29 mouse cellular contexts compared by ENCODE assay signal in the genomic region with DNA sequence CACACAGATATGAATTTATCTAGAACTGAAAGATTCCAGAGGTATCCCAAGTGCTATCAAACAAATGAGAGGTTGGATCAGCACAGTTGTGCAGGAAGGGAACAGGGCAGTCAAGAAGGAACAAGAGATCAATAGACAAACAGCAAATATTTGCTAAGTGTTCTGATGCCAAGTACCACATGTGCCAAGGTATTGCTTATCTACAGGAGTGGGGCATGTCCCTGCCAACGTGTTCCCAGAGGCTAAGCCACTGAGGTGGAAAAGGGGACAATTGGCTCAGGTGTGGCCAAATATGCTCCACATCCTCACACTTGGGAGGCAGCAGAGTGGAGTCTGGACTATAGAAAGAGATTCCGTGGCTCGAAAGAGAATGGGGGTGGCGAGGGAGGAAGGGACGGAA.
DNase-seq lines count a peak whose midpoint lies in the region; ATAC-seq and TF ChIP-seq lines count a peak whose summit lies in the region.
"Had no signal": no experiment of that assay in that cellular context is flagged by ENCODE, and none has a peak within 500 bp of the region (broad histone marks: within the 10 kb centered on the region; RNA-seq: fewer than 3 reads in every experiment).

No protein-coding gene starts in this region.

- no peak overlapping the region for H3K9ac ChIP-seq in heart, embryonic 11.5 days (ENCODE audit: low read depth, low read length)
- no peak overlapping the region for H3K9ac ChIP-seq in liver, postnatal 0 days (replicated peaks)
- H3K9ac ChIP-seq in liver, embryonic 12.5 days: no peak overlapping the region
- no peak overlapping the region for H3K9ac ChIP-seq in neural tube, embryonic 15.5 days (replicated peaks)
- H3K9ac ChIP-seq: embryonic facial prominence, embryonic 12.5 days; heart, embryonic 13.5 days; hindbrain, embryonic 14.5 days; lung, embryonic 14.5 days; neural tube, embryonic 13.5 days had no signal

- peak; percentile 89 for DNase-seq in heart, adult 11 months
- DNase-seq in liver, postnatal 0 days: no peak
- peak; percentile 4 for DNase-seq in neural tube, embryonic 10.5 days (ENCODE audit: extremely low spot score, low spot score)
- DNase-seq in thymus, postnatal 36 days: no peak
- DNase-seq: adrenal gland, postnatal 14 days; cerebellum, adult 11-12 months; cerebellum, adult 9-11 months; embryo, embryonic 11 days; gastrocnemius, postnatal 36 days; heart, adult 2 months; heart, postnatal 10 days; kidney, adult 8-10 months; kidney, postnatal 4 days; layer of hippocampus, postnatal 36 days; left cerebral cortex, postnatal 4 days; lung, embryonic 14.5 days had no signal

- peak; percentile 68 for TF ChIP-seq EP300 in liver, postnatal 0 days (IDR thresholded peaks at IDR 0.05; ENCODE audit: low read depth)

- no peaks in the 10 kb centered on the region for H3K36me3 ChIP-seq in heart, embryonic 11.5 days (ENCODE audit: control insufficient read depth, insufficient read depth, low read length)
- H3K36me3 ChIP-seq in liver, postnatal 0 days (replicated peaks; ENCODE audit: insufficient read depth, low read length): peaks cover 23% of the 10 kb centered on the region
- H3K36me3 ChIP-seq in liver, embryonic 12.5 days: peaks cover 25% of the 10 kb centered on the region
- peaks cover 24% of the 10 kb centered on the region for H3K36me3 ChIP-seq in neural tube, embryonic 15.5 days

- no peaks in the 10 kb centered on the region for H3K4me1 ChIP-seq in heart, embryonic 11.5 days (ENCODE audit: control insufficient read depth, insufficient read depth, low read length)
- no peaks in the 10 kb centered on the region for H3K4me1 ChIP-seq in liver, postnatal 0 days (ENCODE audit: insufficient read depth)
- H3K4me1 ChIP-seq in liver, embryonic 12.5 days: no peaks in the 10 kb centered on the region
- peaks cover 6% of the 10 kb centered on the region; the same call in 1 of the 2 replicates for H3K4me1 ChIP-seq in neural tube, embryonic 15.5 days
- H3K4me1 ChIP-seq: neural tube, embryonic 13.5 days had no signal

- H3K27me3 ChIP-seq in heart, embryonic 11.5 days (ENCODE audit: control insufficient read depth, insufficient read depth, low read length): no peaks in the 10 kb centered on the region
- H3K27me3 ChIP-seq in liver, postnatal 0 days (ENCODE audit: insufficient read depth, low read length): no peaks in the 10 kb centered on the region
- no peaks in the 10 kb centered on the region for H3K27me3 ChIP-seq in liver, embryonic 12.5 days (replicated peaks)
- H3K27me3 ChIP-seq in neural tube, embryonic 15.5 days (replicated peaks): no peaks in the 10 kb centered on the region
- H3K27me3 ChIP-seq: embryonic facial prominence, embryonic 12.5 days; heart, embryonic 13.5 days; neural tube, embryonic 13.5 days; Patski had no signal

- WGBS in heart, embryonic 11.5 days (ENCODE audit: insufficient replicate concordance): 56% methylated on average over 1 of the region's 5 CpGs
- 70% methylated on average over 3 of the region's 5 CpGs for WGBS in liver, postnatal 0 days (ENCODE audit: insufficient replicate concordance)
- 61% methylated on average over 4 of the region's 5 CpGs for WGBS in liver, embryonic 12.5 days (ENCODE audit: insufficient replicate concordance)
- 79% methylated on average over 3 of the region's 5 CpGs for WGBS in neural tube, embryonic 15.5 days

- ATAC-seq in heart, embryonic 11.5 days (replicated peaks; ENCODE audit: insufficient number of reproducible peaks, low FRiP score, low TSS enrichment): no peak
- ATAC-seq in liver, postnatal 0 days: peak; percentile 70
- ATAC-seq in liver, embryonic 12.5 days: no peak
- ATAC-seq in neural tube, embryonic 15.5 days (ENCODE audit: low FRiP score): no peak
- ATAC-seq: forebrain, embryonic 14.5 days; midbrain, embryonic 16.5 days; Patski had no signal

- no peak overlapping the region for H3K27ac ChIP-seq in heart, embryonic 11.5 days (ENCODE audit: low read depth, low read length)
- no peak overlapping the region for H3K27ac ChIP-seq in liver, postnatal 0 days (ENCODE audit: low read depth)
- no peak overlapping the region for H3K27ac ChIP-seq in liver, embryonic 12.5 days
- no peak overlapping the region for H3K27ac ChIP-seq in neural tube, embryonic 15.5 days (replicated peaks)
- H3K27ac ChIP-seq: embryonic facial prominence, embryonic 12.5 days; heart, adult 2 months; heart, embryonic 13.5 days; hindbrain, embryonic 14.5 days; kidney, postnatal 0 days; midbrain, embryonic 10.5 days; neural tube, embryonic 13.5 days had no signal

- no peak for TF ChIP-seq CTCF in liver, postnatal 0 days (IDR thresholded peaks at IDR 0.05; ENCODE audit: low read depth)

- no peaks in the 10 kb centered on the region for H3K9me3 ChIP-seq in heart, embryonic 11.5 days (replicated peaks; ENCODE audit: control insufficient read depth, low read length)
- H3K9me3 ChIP-seq in liver, postnatal 0 days (ENCODE audit: low read length): no peaks in the 10 kb centered on the region
- H3K9me3 ChIP-seq in liver, embryonic 12.5 days (replicated peaks): no peaks in the 10 kb centered on the region
- no peaks in the 10 kb centered on the region for H3K9me3 ChIP-seq in neural tube, embryonic 15.5 days (replicated peaks)
- H3K9me3 ChIP-seq: embryonic facial prominence, embryonic 12.5 days; heart, embryonic 13.5 days; midbrain, embryonic 10.5 days; neural tube, embryonic 13.5 days had no signal

- H3K4me2 ChIP-seq in heart, embryonic 11.5 days: no peak overlapping the region
- H3K4me2 ChIP-seq in liver, postnatal 0 days (ENCODE audit: low read depth, low read length): no peak overlapping the region
- no peak overlapping the region for H3K4me2 ChIP-seq in liver, embryonic 12.5 days
- no peak overlapping the region for H3K4me2 ChIP-seq in neural tube, embryonic 15.5 days
- H3K4me2 ChIP-seq: embryonic facial prominence, embryonic 12.5 days; heart, embryonic 13.5 days; hindbrain, embryonic 14.5 days; liver, embryonic 11.5 days; lung, embryonic 14.5 days; neural tube, embryonic 13.5 days had no signal

- H3K4me3 ChIP-seq in heart, embryonic 11.5 days (ENCODE audit: low read depth, low read length): no peak overlapping the region
- H3K4me3 ChIP-seq in liver, postnatal 0 days (ENCODE audit: low read depth, low read length): no peak overlapping the region
- H3K4me3 ChIP-seq in liver, embryonic 12.5 days: no peak overlapping the region
- no peak overlapping the region for H3K4me3 ChIP-seq in neural tube, embryonic 15.5 days (replicated peaks)
- H3K4me3 ChIP-seq: embryonic facial prominence, embryonic 12.5 days; heart, adult 2 months; heart, embryonic 13.5 days; midbrain, embryonic 10.5 days; neural tube, embryonic 13.5 days had no signal

Comparison
In these comparisons a context has a peak if more than half of its experiments do, and no peak if none do; other contexts are left out.
1. DNase-seq: peak in heart, adult 11 months (single experiment) and neural tube, embryonic 10.5 days (single experiment); none in liver, postnatal 0 days (single experiment) and thymus, postnatal 36 days (0 of 2).